Mouse (Mus musculus) midbrain, embryonic 13.5 days (tissue): Measurements from ENCODE around the gene Prr12. TPM values are rescaled to one million over a fixed set of nuclear protein-coding genes. Genes with fewer than 3 reads are reported as not detected.

Experiments
- ATAC-seq: fragments of 200-750 bp; cut with Nextera tagmentation; 2 replicates; pipeline ENCODE4 v1.8.0; 2017; ENCODE audit warnings: mild to moderate bottlenecking, moderate TSS enrichment, moderate library complexity
- H3K27ac ChIP-seq: fragments of 300-500 bp; sonication (generic); 2 replicates; pipeline ENCODE4 v1.5.1; 2015; ENCODE audit warnings: inconsistent platforms, mild to moderate bottlenecking, moderate library complexity
- H3K27me3 ChIP-seq: fragments of 300-500 bp; sonication (generic); 2 replicates; pipeline ENCODE4 v1.6.1; 2015; ENCODE audit warnings: mild to moderate bottlenecking, inconsistent platforms
- H3K36me3 ChIP-seq: fragments of 300-500 bp; sonication (generic); 2 replicates; pipeline ENCODE4 v1.6.1; 2015; ENCODE audit warnings: mild to moderate bottlenecking, inconsistent platforms
- H3K4me1 ChIP-seq: fragments of 300-500 bp; sonication (generic); replicated peaks from 2 replicates; pipeline ENCODE4 v1.6.1; 2015; ENCODE audit warnings: inconsistent platforms
- H3K4me2 ChIP-seq: fragments of 300-500 bp; sonication (generic); replicated peaks from 2 replicates; pipeline ENCODE4 v1.6.1; 2015; ENCODE audit warnings: moderate library complexity, mild to moderate bottlenecking, inconsistent platforms
- H3K4me3 ChIP-seq: fragments of 300-500 bp; sonication (generic); replicated peaks from 2 replicates; pipeline ENCODE4 v1.5.1; 2015; ENCODE audit warnings: mild to moderate bottlenecking, inconsistent platforms
- H3K9ac ChIP-seq: fragments of 300-500 bp; sonication (generic); replicated peaks from 2 replicates; pipeline ENCODE4 v1.6.1; 2015; ENCODE audit warnings: mild to moderate bottlenecking, inconsistent platforms
- H3K9me3 ChIP-seq: fragments of 300-500 bp; sonication (generic); 2 replicates; pipeline ENCODE4 v1.6.1; 2016; ENCODE audit warnings: mild to moderate bottlenecking, inconsistent platforms
- WGBS: fragments of 180-500 bp; shearing (Covaris S2); methylation state at CpG from one replicate; pipeline ENCODE4 v1.1.7; 2015; 5-methylcytosine and 5-hydroxymethylcytosine counted together
- polyA plus RNA-seq: library from polyadenylated mRNA; unstranded; fragments of >200 nt; fragmentation: Nextera tagmentation; extraction: Ambion mirVana; gene quantifications from 2 replicates; pipeline ENCODE4 v1.2.1, GENCODE M21; 2015

The Prr12 gene
- polyA plus RNA-seq, 1 experiment from 2014 or later = 17.0 TPM

DNA sequence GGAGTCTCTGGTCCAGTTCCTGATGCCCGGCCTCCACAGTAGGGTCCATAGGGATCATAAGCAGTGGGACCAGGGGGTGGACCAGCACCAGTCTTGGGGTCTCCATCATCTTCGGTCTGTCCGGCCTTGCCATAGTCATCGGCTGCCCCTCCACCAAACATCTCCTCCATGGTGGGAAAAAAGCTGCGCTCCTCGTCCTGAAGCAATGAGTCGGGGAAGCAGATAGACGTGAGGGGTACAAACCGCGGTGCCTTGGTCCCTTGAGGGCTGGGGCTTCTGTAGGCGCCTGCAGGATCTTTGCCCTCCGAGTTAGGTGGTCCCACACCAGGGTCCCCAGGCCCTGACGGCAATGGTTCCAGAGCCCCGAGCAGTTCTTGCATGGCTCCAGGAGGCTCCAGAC is 5.2 kb downstream of the Prr12 start:
- no peak for ATAC-seq
- H3K9me3 ChIP-seq = no peaks in the 10 kb centered on the region
- H3K4me2 ChIP-seq = no peak overlapping the region
- H3K27me3 ChIP-seq = no peaks in the 10 kb centered on the region
- H3K27ac ChIP-seq = no peak overlapping the region
- no peak overlapping the region for H3K4me3 ChIP-seq
- 95% methylated on average over 14 of the region's 14 CpGs for WGBS
- H3K9ac ChIP-seq = no peak overlapping the region
- peaks cover 82% of the 10 kb centered on the region for H3K36me3 ChIP-seq
- H3K4me1 ChIP-seq = peaks cover 24% of the 10 kb centered on the region

DNA sequence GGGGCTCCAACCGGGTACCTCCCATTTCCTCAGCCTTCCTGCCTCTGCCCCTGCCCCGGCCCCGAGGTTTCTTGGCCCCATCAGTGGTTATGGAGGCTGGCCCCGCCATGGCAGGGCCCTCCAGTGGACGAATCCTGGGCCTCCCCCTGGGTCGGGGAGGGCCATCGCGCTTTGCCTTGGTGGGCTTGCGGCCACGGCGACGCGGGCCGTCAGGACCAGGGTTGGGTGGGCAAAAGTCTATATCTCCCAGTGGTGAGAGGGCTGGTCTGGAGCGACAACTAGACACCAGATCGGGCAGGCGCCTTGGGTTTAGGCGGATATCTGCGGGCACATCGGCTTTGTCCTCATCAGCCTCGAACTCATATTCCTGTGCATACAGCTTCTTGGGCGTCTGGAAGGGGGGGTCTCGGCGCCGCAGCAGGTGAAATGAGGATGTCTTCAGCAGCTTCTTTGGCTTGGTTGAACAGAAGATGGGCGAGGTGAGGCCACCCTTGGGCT is 5.8 kb downstream of the Prr12 start:
- H3K27me3 ChIP-seq = no peaks in the 10 kb centered on the region
- H3K4me3 ChIP-seq = no peak overlapping the region
- peaks cover 22% of the 10 kb centered on the region for H3K4me1 ChIP-seq
- H3K27ac ChIP-seq = no peak overlapping the region
- no peak overlapping the region for H3K9ac ChIP-seq
- H3K9me3 ChIP-seq = no peaks in the 10 kb centered on the region
- peaks cover 88% of the 10 kb centered on the region for H3K36me3 ChIP-seq
- no peak for ATAC-seq
- WGBS = 95% methylated on average over 26 of the region's 26 CpGs
- H3K4me2 ChIP-seq = no peak overlapping the region

GRCm38 (mm10) chr7:45045741-45046140 is 6.9 kb downstream of the Prr12 start:
- Histone ChIP-seq H3K9ac (no peak overlapping the region), H3K9me3 (no peaks in the 10 kb centered on the region), H3K36me3 (peaks cover 99% of the 10 kb centered on the region), H3K4me3 (no peak overlapping the region), H3K4me1 (peaks cover 11% of the 10 kb centered on the region), H3K27me3 (no peaks in the 10 kb centered on the region), H3K4me2 (no peak overlapping the region), H3K27ac (no peak overlapping the region)
- WGBS = 93% methylated on average over 22 of the region's 22 CpGs
- ATAC-seq = no peak

DNA sequence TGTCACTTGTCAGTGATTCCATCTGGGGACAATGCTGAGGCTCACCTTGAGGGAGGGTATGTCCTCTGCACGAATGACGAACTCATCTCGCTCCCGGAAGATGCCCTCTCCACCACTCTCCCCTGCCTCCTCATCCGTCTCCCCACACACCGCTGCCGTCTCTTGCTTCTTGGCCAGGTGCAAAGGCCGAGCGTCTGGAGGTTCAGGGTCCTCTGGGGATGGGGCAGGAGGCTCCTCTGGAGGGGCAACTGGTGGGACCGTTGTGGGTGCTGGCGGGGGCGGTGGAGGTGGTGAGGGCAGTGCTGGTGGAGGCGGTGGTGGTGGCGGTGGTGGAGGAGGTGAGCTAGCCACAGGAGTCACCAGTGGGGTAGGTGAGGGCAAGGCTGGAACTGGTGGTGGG is 9.4 kb downstream of the Prr12 start:
- H3K9me3 ChIP-seq = no peaks in the 10 kb centered on the region
- H3K9ac ChIP-seq = no peak overlapping the region
- WGBS = 96% methylated on average over 14 of the region's 14 CpGs
- H3K27ac ChIP-seq = no peak overlapping the region
- ATAC-seq = no peak
- H3K36me3 ChIP-seq = peaks cover 99% of the 10 kb centered on the region
- no peaks in the 10 kb centered on the region for H3K27me3 ChIP-seq
- H3K4me2 ChIP-seq = no peak overlapping the region
- H3K4me3 ChIP-seq = no peak overlapping the region
- H3K4me1 ChIP-seq = no peaks in the 10 kb centered on the region; the same call in 1 of the 2 replicates

GRCm38 (mm10) chr7:45040851-45041250 is 11.8 kb downstream of the Prr12 start:
- no peak overlapping the region for H3K27ac ChIP-seq
- WGBS = 96% methylated on average over 9 of the region's 9 CpGs
- ATAC-seq = no peak
- no peak overlapping the region for H3K4me3 ChIP-seq
- no peak overlapping the region for H3K4me2 ChIP-seq
- H3K4me1 ChIP-seq = no peaks in the 10 kb centered on the region
- no peak overlapping the region for H3K9ac ChIP-seq
- peaks cover 99% of the 10 kb centered on the region for H3K36me3 ChIP-seq
- H3K9me3 ChIP-seq = no peaks in the 10 kb centered on the region
- no peaks in the 10 kb centered on the region for H3K27me3 ChIP-seq

GRCm38 (mm10) chr7:45038411-45038810 is 14.3 kb downstream of the Prr12 start:
- ATAC-seq = no peak
- H3K4me2 ChIP-seq = no peak overlapping the region
- H3K27me3 ChIP-seq = no peaks in the 10 kb centered on the region
- H3K9me3 ChIP-seq = no peaks in the 10 kb centered on the region
- H3K27ac ChIP-seq = no peak overlapping the region
- no peak overlapping the region for H3K9ac ChIP-seq
- H3K36me3 ChIP-seq = peaks cover 99% of the 10 kb centered on the region
- H3K4me3 ChIP-seq = no peak overlapping the region
- WGBS = 97% methylated on average over 9 of the region's 9 CpGs
- H3K4me1 ChIP-seq = no peaks in the 10 kb centered on the region

GRCm38 (mm10) chr7:45037720-45038361 is 14.8 kb downstream of the Prr12 start:
- Histone ChIP-seq H3K27ac (no peak overlapping the region), H3K4me2 (no peak overlapping the region), H3K36me3 (peaks cover 99% of the 10 kb centered on the region), H3K4me3 (no peak overlapping the region), H3K27me3 (no peaks in the 10 kb centered on the region), H3K9ac (no peak overlapping the region), H3K4me1 (no peaks in the 10 kb centered on the region), H3K9me3 (no peaks in the 10 kb centered on the region)
- no peak for ATAC-seq
- WGBS = 67% methylated on average over 7 of the region's 7 CpGs

GRCm38 (mm10) chr7:45036702-45037101 is 16.0 kb downstream of the Prr12 start:
- Histone ChIP-seq H3K36me3 (peaks cover 99% of the 10 kb centered on the region), H3K27me3 (no peaks in the 10 kb centered on the region), H3K27ac (no peak overlapping the region), H3K9ac (no peak overlapping the region), H3K4me3 (no peak overlapping the region), H3K4me2 (no peak overlapping the region), H3K4me1 (no peaks in the 10 kb centered on the region), H3K9me3 (no peaks in the 10 kb centered on the region)
- 93% methylated on average over 11 of the region's 11 CpGs for WGBS
- no peak for ATAC-seq

- WGBS = 97% methylated on average over 3 of the region's 3 CpGs
Measured at GRCm38 (mm10) chr7:45035631-45036030, 17.1 kb downstream of the Prr12 start.

GRCm38 (mm10) chr7:45033722-45034359 is 18.8 kb downstream of the Prr12 start:
- Histone ChIP-seq H3K27ac (no peak overlapping the region), H3K27me3 (no peaks in the 10 kb centered on the region), H3K9ac (no peak overlapping the region), H3K36me3 (peaks cover 99% of the 10 kb centered on the region), H3K4me2 (no peak overlapping the region), H3K4me1 (no peaks in the 10 kb centered on the region), H3K9me3 (no peaks in the 10 kb centered on the region), H3K4me3 (no peak overlapping the region)
- ATAC-seq = no peak
- 95% methylated on average over 19 of the region's 19 CpGs for WGBS

More at GRCm38 (mm10) chr7:45035631-45036030, 17.1 kb downstream of the Prr12 start:
- no peak for ATAC-seq
- Histone ChIP-seq H3K9ac (no peak overlapping the region), H3K4me1 (no peaks in the 10 kb centered on the region), H3K4me2 (no peak overlapping the region), H3K9me3 (no peaks in the 10 kb centered on the region), H3K27ac (no peak overlapping the region), H3K4me3 (no peak overlapping the region), H3K27me3 (no peaks in the 10 kb centered on the region), H3K36me3 (peaks cover 99% of the 10 kb centered on the region)

GRCm38 (mm10) chr7:45030857-45031256 is 21.8 kb downstream of the Prr12 start:
- Histone ChIP-seq H3K9me3 (no peaks in the 10 kb centered on the region), H3K4me1 (peaks cover 12% of the 10 kb centered on the region), H3K4me3 (no peak overlapping the region), H3K27ac (no peak overlapping the region), H3K27me3 (no peaks in the 10 kb centered on the region), H3K4me2 (no peak overlapping the region), H3K9ac (no peak overlapping the region), H3K36me3 (peaks cover 94% of the 10 kb centered on the region)
- ATAC-seq = no peak
- WGBS = 94% methylated on average over 8 of the region's 8 CpGs

GRCm38 (mm10) chr7:45029995-45030394 is 22.7 kb downstream of the Prr12 start:
- Histone ChIP-seq H3K36me3 (peaks cover 85% of the 10 kb centered on the region), H3K27me3 (no peaks in the 10 kb centered on the region), H3K4me3 (no peak overlapping the region), H3K4me2 (no peak overlapping the region), H3K4me1 (peaks cover 13% of the 10 kb centered on the region), H3K9ac (no peak overlapping the region), H3K9me3 (no peaks in the 10 kb centered on the region), H3K27ac (no peak overlapping the region)
- WGBS = 94% methylated on average over 6 of the region's 6 CpGs
- ATAC-seq = no peak
